Comparison of ENCODE assay signal across 43 mouse cellular contexts in the genomic region with DNA sequence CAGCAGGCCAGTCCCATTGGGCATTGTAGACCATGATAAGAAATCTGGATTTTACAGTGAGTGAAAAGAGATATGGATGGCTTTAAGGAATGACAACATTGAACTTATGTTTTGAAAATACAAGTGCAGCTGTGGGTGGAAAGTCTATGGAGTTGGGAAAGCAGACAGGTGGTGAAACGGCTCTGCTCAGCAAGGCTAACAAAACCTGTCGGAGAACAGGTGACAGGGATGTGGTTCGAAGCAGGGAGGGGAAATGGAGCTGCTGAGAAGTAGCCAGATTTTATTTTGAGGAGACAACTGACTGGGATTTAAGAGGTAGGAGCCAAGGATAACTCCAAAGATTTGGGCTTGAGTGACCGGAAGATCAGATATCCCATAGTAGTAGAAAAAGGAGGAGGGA. TPM values are rescaled to one million over a fixed set of nuclear protein-coding genes. Genes with fewer than 3 reads are reported as not detected.
"Had no signal": no experiment of that assay in that cellular context is flagged by ENCODE, and none has a peak within 500 bp of the region (broad histone marks: within the 10 kb centered on the region; RNA-seq: fewer than 3 reads in every experiment).

No protein-coding gene starts in this region.

- H3K27me3 ChIP-seq: intestine, embryonic 15.5 days; kidney, embryonic 15.5 days had no signal

- H3K36me3 ChIP-seq: heart, embryonic 12.5 days; heart, embryonic 13.5 days; heart, embryonic 15.5 days; hindbrain, embryonic 10.5 days; hindbrain, embryonic 12.5 days; hindbrain, embryonic 13.5 days; hindbrain, embryonic 15.5 days; intestine, embryonic 15.5 days; kidney, embryonic 15.5 days had no signal

- DNase-seq: heart, postnatal 10 days; heart, postnatal 14 days; heart, postnatal 36 days; heart, postnatal 4 days; kidney, adult 11 months; kidney, adult 18-20 months; kidney, adult 2 months; kidney, adult 8-10 months; kidney, adult 9 months; kidney, postnatal 10 days; kidney, postnatal 14 days; kidney, postnatal 25 days; kidney, postnatal 36 days; kidney, postnatal 4 days; layer of hippocampus, adult 9-11 months; layer of hippocampus, postnatal 36 days had no signal

- H3K4me2 ChIP-seq: heart, embryonic 11.5 days; heart, embryonic 12.5 days; heart, embryonic 13.5 days; heart, embryonic 15.5 days; hindbrain, embryonic 12.5 days; hindbrain, embryonic 13.5 days; hindbrain, embryonic 14.5 days; hindbrain, embryonic 15.5 days; intestine, embryonic 15.5 days; kidney, embryonic 15.5 days had no signal

- H3K4me3 ChIP-seq: heart, embryonic 12.5 days; heart, embryonic 13.5 days; heart, embryonic 15.5 days; hindbrain, embryonic 10.5 days; hindbrain, embryonic 12.5 days; hindbrain, embryonic 13.5 days; hindbrain, embryonic 15.5 days; intestine, embryonic 15.5 days; kidney, embryonic 15.5 days; layer of hippocampus, adult 2 months; left cerebral cortex, adult 2 months had no signal

RNA-seq across cellular contexts. Expression of a gene that starts 20.4 kb away (rescaled TPM):
- polyA plus RNA-seq: heart, embryonic 11.5 days; heart, embryonic 12.5 days; heart, embryonic 13.5 days; heart, embryonic 14.5 days; heart, embryonic 15.5 days; heart, embryonic 16.5 days; heart, postnatal 0 days; hindbrain, embryonic 10.5 days; hindbrain, embryonic 11.5 days; hindbrain, embryonic 12.5 days; hindbrain, embryonic 13.5 days; hindbrain, embryonic 14.5 days; hindbrain, embryonic 15.5 days; hindbrain, embryonic 16.5 days; hindbrain, postnatal 0 days; inflammation-experienced regulatory T-cells, adult 6 months; intestine, embryonic 14.5 days; intestine, embryonic 15.5 days; intestine, embryonic 16.5 days; intestine, postnatal 0 days; kidney, embryonic 14.5 days; kidney, embryonic 15.5 days; kidney, embryonic 16.5 days; kidney, postnatal 0 days; large intestine, adult 2 months had no signal
